ENCODE assay signal across 17 mouse cellular contexts in the genomic region with DNA sequence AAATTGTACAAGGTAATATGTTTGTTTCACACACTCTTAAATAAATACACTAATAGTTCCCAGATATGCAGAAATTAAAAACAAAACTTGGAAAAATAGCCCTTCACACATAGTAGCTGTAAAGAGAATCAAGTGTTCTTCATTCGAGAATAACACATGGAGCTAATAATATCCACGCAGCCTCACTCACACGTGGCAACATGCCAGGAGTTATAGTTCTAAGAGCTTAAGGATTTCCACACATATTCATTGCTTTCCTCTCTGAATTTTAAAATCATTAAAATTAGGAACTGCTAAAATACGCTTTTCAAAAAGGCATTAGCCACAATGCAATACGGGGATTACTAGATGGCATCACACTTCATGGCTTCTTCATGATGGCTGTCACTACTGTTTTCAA.
"Had no signal": no experiment of that assay in that cellular context is flagged by ENCODE, and none has a peak within 500 bp of the region (broad histone marks: within the 10 kb centered on the region; RNA-seq: fewer than 3 reads in every experiment).

No protein-coding gene starts in this region.

- H3K9ac ChIP-seq: kidney, embryonic 15.5 days; limb, embryonic 13.5 days; liver, embryonic 13.5 days; stomach, embryonic 15.5 days had no signal

- H3K36me3 ChIP-seq: liver, embryonic 13.5 days; stomach, embryonic 15.5 days had no signal

- H3K27ac ChIP-seq: kidney, embryonic 15.5 days; left cerebral cortex, adult 2 months; limb, embryonic 13.5 days; liver, embryonic 13.5 days; stomach, embryonic 15.5 days had no signal

- H3K27me3 ChIP-seq: kidney, embryonic 15.5 days; limb, embryonic 13.5 days; liver, embryonic 13.5 days; stomach, embryonic 15.5 days had no signal

- H3K9me3 ChIP-seq: kidney, embryonic 15.5 days; limb, embryonic 13.5 days; liver, embryonic 13.5 days; stomach, embryonic 15.5 days had no signal

- H3K4me1 ChIP-seq: kidney, embryonic 15.5 days; limb, embryonic 13.5 days; liver, embryonic 13.5 days; stomach, embryonic 15.5 days had no signal

- H3K4me2 ChIP-seq: kidney, embryonic 15.5 days; limb, embryonic 13.5 days; liver, embryonic 13.5 days; midbrain, embryonic 11.5 days; stomach, embryonic 15.5 days had no signal

- DNase-seq: kidney, postnatal 10 days; kidney, postnatal 36 days; layer of hippocampus, postnatal 36 days; left cerebral cortex, postnatal 4 days; liver, embryonic 13.5 days; lung, adult 2 months; lung, postnatal 14 days; lung, postnatal 4 days; midbrain, embryonic 14.5 days; right cerebral cortex, postnatal 25 days; spleen, adult 18-20 months; thymus, postnatal 25 days had no signal

- H3K4me3 ChIP-seq: kidney, embryonic 15.5 days; left cerebral cortex, adult 2 months; limb, embryonic 13.5 days; liver, embryonic 13.5 days; stomach, embryonic 15.5 days had no signal
